29 mouse cellular contexts compared by ENCODE assay signal in genomic region chr11:114296816-114297334, GRCm38 (mm10).
DNase-seq lines count a peak whose midpoint lies in the region; ATAC-seq lines count a peak whose summit lies in the region.
"Had no signal": no experiment of that assay in that cellular context is flagged by ENCODE, and none has a peak within 500 bp of the region (broad histone marks: within the 10 kb centered on the region; RNA-seq: fewer than 3 reads in every experiment).

No protein-coding gene starts in this region.

- intact Hi-C loops in left cerebral cortex, postnatal 25 days (cut with DNase I) = no loop called here

- 88% methylated on average over 10 of the region's 10 CpGs for WGBS in midbrain, embryonic 10.5 days

- H3K36me3 ChIP-seq in midbrain, embryonic 10.5 days = no peaks in the 10 kb centered on the region
- H3K36me3 ChIP-seq: embryonic facial prominence, embryonic 10.5 days; embryonic facial prominence, embryonic 15.5 days; forebrain, embryonic 12.5 days; hindbrain, embryonic 12.5 days; limb, embryonic 12.5 days; midbrain, embryonic 13.5 days had no signal

- DNase-seq in CD4-positive, CD25-positive, alpha-beta regulatory T cell, adult 2 months (ENCODE audit: low read depth, low spot score) = peak; percentile 22
- peak; percentile 56 for DNase-seq in thymus, postnatal 14 days
- DNase-seq in left cerebral cortex, postnatal 25 days (ENCODE audit: low spot score in 2 of 2) = no peak
- DNase-seq in midbrain, embryonic 10.5 days (ENCODE audit: low spot score) = no peak
- no peak for DNase-seq in urinary bladder, postnatal 10 days (ENCODE audit: low spot score)
- DNase-seq: adrenal gland, postnatal 14 days; cerebellum, adult 18-20 months; cerebellum, postnatal 14 days; forebrain, postnatal 0 days; heart, adult 11 months; heart, postnatal 36 days; kidney, adult 8-10 months; layer of hippocampus, postnatal 36 days; lung, adult 18-20 months; lung, postnatal 14 days; retina, postnatal 1 day; right cerebral cortex, postnatal 14 days had no signal

- no peaks in the 10 kb centered on the region for H3K9me3 ChIP-seq in midbrain, embryonic 10.5 days (replicated peaks)
- H3K9me3 ChIP-seq: embryonic facial prominence, embryonic 10.5 days; embryonic facial prominence, embryonic 15.5 days; forebrain, embryonic 12.5 days; hindbrain, embryonic 12.5 days; limb, embryonic 12.5 days; midbrain, embryonic 13.5 days had no signal

- no peaks in the 10 kb centered on the region for H3K27me3 ChIP-seq in midbrain, embryonic 10.5 days (ENCODE audit: low read depth, poor library complexity, severe bottlenecking)
- H3K27me3 ChIP-seq: embryonic facial prominence, embryonic 15.5 days; hindbrain, embryonic 12.5 days; limb, embryonic 12.5 days; midbrain, embryonic 13.5 days had no signal

- ATAC-seq in CD4-positive, CD25-positive, alpha-beta regulatory T cell, adult 4 months = no peak
- peak; percentile 35; the same call in 1 of the 2 replicates for ATAC-seq in granulocyte monocyte progenitor cell, adult 5-6 weeks (replicated peaks; ENCODE audit: poor library complexity, severe bottlenecking)
- peak; percentile 64 for ATAC-seq in megakaryocyte-erythroid progenitor cell, adult 5-6 weeks (replicated peaks; ENCODE audit: low FRiP score, low TSS enrichment, poor library complexity, severe bottlenecking)
- ATAC-seq: forebrain, postnatal 0 days; hindbrain, postnatal 0 days; intestine, embryonic 16.5 days; midbrain, embryonic 13.5 days had no signal

- peaks cover 6% of the 10 kb centered on the region; the same call in 1 of the 2 replicates for H3K4me1 ChIP-seq in midbrain, embryonic 10.5 days
- H3K4me1 ChIP-seq: embryonic facial prominence, embryonic 15.5 days; limb, embryonic 12.5 days had no signal

- no peak overlapping the region for H3K4me3 ChIP-seq in midbrain, embryonic 10.5 days
- H3K4me3 ChIP-seq: embryonic facial prominence, embryonic 10.5 days; embryonic facial prominence, embryonic 15.5 days; forebrain, embryonic 12.5 days; hindbrain, embryonic 12.5 days; limb, embryonic 12.5 days; midbrain, embryonic 13.5 days had no signal

- no peak overlapping the region for H3K27ac ChIP-seq in midbrain, embryonic 10.5 days (replicated peaks)
- H3K27ac ChIP-seq: embryonic facial prominence, embryonic 10.5 days; embryonic facial prominence, embryonic 15.5 days; forebrain, embryonic 12.5 days; hindbrain, embryonic 12.5 days; hindbrain, postnatal 0 days; kidney, postnatal 0 days; limb, embryonic 12.5 days; midbrain, embryonic 13.5 days had no signal

Comparison
In these comparisons a context has a peak if more than half of its experiments do, and no peak if none do; other contexts are left out.
1. DNase-seq: peak in CD4-positive, CD25-positive, alpha-beta regulatory T cell, adult 2 months (single experiment) and thymus, postnatal 14 days (single experiment); none in left cerebral cortex, postnatal 25 days (0 of 2), midbrain, embryonic 10.5 days (single experiment) and urinary bladder, postnatal 10 days (single experiment).